ENCODE assay signal across 8 mouse cellular contexts in genomic region chr6:126371971-126372370, GRCm38 (mm10).
DNase-seq lines count a peak whose midpoint lies in the region; ATAC-seq and TF ChIP-seq lines count a peak whose summit lies in the region.

No protein-coding gene starts in this region.

- no peaks in the 10 kb centered on the region for H3K9me3 ChIP-seq in forebrain, embryonic 12.5 days
- H3K9me3 ChIP-seq in midbrain, embryonic 14.5 days (ENCODE audit: control insufficient read depth, low read length) = no peaks in the 10 kb centered on the region

- no peaks in the 10 kb centered on the region for H3K4me1 ChIP-seq in forebrain, embryonic 12.5 days
- H3K4me1 ChIP-seq in midbrain, embryonic 14.5 days (ENCODE audit: control insufficient read depth, insufficient read depth, low read length) = no peaks in the 10 kb centered on the region

- H3K4me2 ChIP-seq in forebrain, embryonic 12.5 days = no peak overlapping the region
- no peak overlapping the region for H3K4me2 ChIP-seq in midbrain, embryonic 14.5 days (ENCODE audit: low read length)

- no peaks in the 10 kb centered on the region for H3K36me3 ChIP-seq in forebrain, embryonic 12.5 days (replicated peaks)
- H3K36me3 ChIP-seq in midbrain, embryonic 14.5 days (ENCODE audit: control insufficient read depth, insufficient read depth, low read length) = no peaks in the 10 kb centered on the region

- peak; percentile 21 for DNase-seq in gastrocnemius, adult 2 months
- no peak for DNase-seq in gastrocnemius, postnatal 25 days
- DNase-seq in urinary bladder, postnatal 36 days (ENCODE audit: low spot score in 2 of 2) = peak; percentile 8 to 16
- DNase-seq in urinary bladder, adult 2 months (ENCODE audit: low spot score) = no peak
- DNase-seq in kidney, postnatal 4 days = peak; percentile 77 to 82
- DNase-seq in midbrain, embryonic 14.5 days = peak; percentile 73

- H3K9ac ChIP-seq in forebrain, embryonic 12.5 days = no peak overlapping the region
- no peak overlapping the region for H3K9ac ChIP-seq in midbrain, embryonic 14.5 days (replicated peaks; ENCODE audit: low read length)

- intact Hi-C loops in gastrocnemius, adult 2 months (cut with DNase I) = no loop called here

- no peak overlapping the region for H3K27ac ChIP-seq in gastrocnemius, adult 2 months
- H3K27ac ChIP-seq in forebrain, embryonic 12.5 days = no peak overlapping the region
- H3K27ac ChIP-seq in midbrain, embryonic 14.5 days (replicated peaks; ENCODE audit: low read depth, low read length) = no peak overlapping the region

- WGBS in forebrain, embryonic 12.5 days = 70% methylated on average over 5 of the region's 5 CpGs
- 60% methylated on average over 5 of the region's 5 CpGs for WGBS in midbrain, embryonic 14.5 days

- no peak overlapping the region for H3K4me3 ChIP-seq in gastrocnemius, adult 2 months
- H3K4me3 ChIP-seq in forebrain, embryonic 12.5 days (replicated peaks) = no peak overlapping the region
- no peak overlapping the region for H3K4me3 ChIP-seq in midbrain, embryonic 14.5 days (replicated peaks; ENCODE audit: low read depth, low read length)

- no peaks in the 10 kb centered on the region for H3K27me3 ChIP-seq in forebrain, embryonic 12.5 days
- H3K27me3 ChIP-seq in midbrain, embryonic 14.5 days (ENCODE audit: control insufficient read depth, insufficient read depth, low read length) = no peaks in the 10 kb centered on the region

- ATAC-seq in forebrain, embryonic 12.5 days (ENCODE audit: low FRiP score) = 0 out of 2 replicates have a peak, but pooled peaks have one; percentile 58
- ATAC-seq in midbrain, embryonic 14.5 days (ENCODE audit: low FRiP score, low TSS enrichment) = no peak
- no peak for ATAC-seq in erythroblast, adult 5-6 weeks (replicated peaks; ENCODE audit: low FRiP score, poor library complexity, severe bottlenecking)

- TF ChIP-seq CTCF in gastrocnemius, adult 2 months (IDR thresholded peaks at IDR 0.05) = peak; percentile 37

Comparison
In these comparisons a context has a peak if more than half of its experiments do, and no peak if none do; other contexts are left out.
1. DNase-seq: peak in gastrocnemius, adult 2 months (single experiment), urinary bladder, postnatal 36 days (2 of 2), kidney, postnatal 4 days (2 of 2) and midbrain, embryonic 14.5 days (single experiment); none in gastrocnemius, postnatal 25 days (single experiment) and urinary bladder, adult 2 months (single experiment).